Mouse (Mus musculus) spleen, postnatal 14 days (tissue): ENCODE results near the gene Slc22a29.
"Not testable (repeated sequence)": the region's sequence is repeated elsewhere in the genome, so short reads cannot be mapped to it uniquely, and the experiment has no call there.

Source experiments
- DNase-seq, 2 experiments: peaks; one replicate each; pipeline ENCODE4 v3.0.0; 2021 to 2022; ENCODE audit warnings: low spot score in 2 of 2

The Slc22a29 gene

GRCm38 (mm10) chr19:8218800-8219199 is at the start of gene Slc22a29:
Gene Slc22a29, minus strand, starts transcription at chr19:8218900.
- DNase-seq, result no peak

GRCm38 (mm10) chr19:8265324-8265723 is 46.6 kb upstream of the Slc22a29 start:
- DNase-seq, result no peak

- no peak for DNase-seq
These were observed 34.0 kb upstream of the Slc22a29 start for GRCm38 (mm10) chr19:8252705-8253037.

GRCm38 (mm10) chr19:8251896-8252704 is 33.4 kb upstream of the Slc22a29 start:
- no peak for DNase-seq

GRCm38 (mm10) chr19:8228916-8229315 is 10.2 kb upstream of the Slc22a29 start:
- no peak for DNase-seq

- DNase-seq, result no peak
These were observed 69.7 kb downstream of the Slc22a29 start for GRCm38 (mm10) chr19:8148787-8149523.

- not testable (repeated sequence) for DNase-seq
These were observed 76.0 kb downstream of the Slc22a29 start for GRCm38 (mm10) chr19:8142716-8143115.

- not testable (repeated sequence) for DNase-seq
These were observed 84.4 kb downstream of the Slc22a29 start for GRCm38 (mm10) chr19:8134127-8134841.

- not testable (repeated sequence) for DNase-seq
These were observed 86.8 kb downstream of the Slc22a29 start, which contains the start of gene Slc22a28 for GRCm38 (mm10) chr19:8131881-8132280. Gene Slc22a28, minus strand, starts transcription at chr19:8131982.
